Mouse (Mus musculus) thymus, postnatal 4 days (tissue): ENCODE measurements around the gene Ptcra.

Source experiments
- DNase-seq: peaks from one replicate; pipeline ENCODE4 v3.0.0; 2021

The Ptcra gene

DNA sequence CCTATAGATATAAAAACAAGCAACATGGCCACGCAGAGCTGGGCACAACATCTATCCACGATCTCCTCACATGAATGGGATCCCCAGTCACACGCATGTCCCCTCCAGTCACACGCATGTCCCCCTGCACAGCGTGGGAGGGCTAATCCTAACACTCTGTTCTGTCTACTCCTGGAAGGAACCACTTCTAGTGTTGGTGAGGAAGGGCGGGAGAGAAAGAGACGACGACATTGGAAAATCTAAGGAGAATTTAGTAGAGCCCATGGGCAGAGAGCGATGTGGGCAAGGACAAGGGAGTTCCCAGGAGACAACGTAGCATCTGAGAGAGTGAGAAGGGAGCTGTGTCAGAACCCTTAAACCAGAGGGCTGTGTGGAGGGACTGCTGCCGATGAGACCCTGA lies 7.0 kb upstream of the Ptcra start:
- DNase-seq = no peak

DNA sequence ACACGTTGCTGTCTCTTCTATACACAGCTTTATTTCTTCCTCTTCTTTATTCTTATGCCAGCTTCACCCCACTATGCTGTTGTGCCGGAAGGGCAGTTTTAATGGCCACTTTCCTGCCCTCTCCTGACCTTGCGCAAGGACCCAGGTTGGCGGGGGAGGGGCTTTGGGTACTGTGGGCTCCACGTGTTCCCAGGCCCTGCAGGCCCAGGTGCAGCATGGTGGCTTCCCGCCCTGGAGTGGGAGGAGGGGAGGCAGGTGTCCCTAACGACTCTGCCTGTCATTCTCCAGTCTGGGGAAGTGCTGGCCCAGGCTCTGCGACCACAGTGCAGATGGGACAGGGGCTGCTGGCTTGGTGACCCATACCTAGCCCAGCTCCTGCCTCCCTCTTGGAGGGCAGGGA lies 4.4 kb upstream of the Ptcra start:
- DNase-seq = peak; percentile 82

DNA sequence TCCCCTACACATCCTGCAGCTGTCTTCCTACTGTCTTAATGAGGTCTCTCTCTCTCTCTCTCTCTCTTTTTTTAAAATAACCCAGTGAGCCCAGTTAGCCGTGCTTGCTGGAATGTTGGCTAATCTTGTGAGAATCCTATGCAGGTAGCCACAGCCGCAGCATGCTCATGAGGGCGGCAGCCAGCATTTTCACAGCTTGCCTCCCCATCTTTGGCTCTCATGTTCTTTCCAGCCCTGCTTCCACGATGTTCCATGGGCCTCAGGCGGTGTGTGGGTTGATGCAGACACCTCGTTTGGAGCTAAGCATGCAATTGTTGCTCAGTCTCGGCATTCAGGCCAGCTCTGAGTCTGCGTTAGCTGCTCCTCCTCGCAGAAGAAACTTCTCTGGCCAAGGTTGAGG lies 1.4 kb upstream of the Ptcra start:
- peak; percentile 28 for DNase-seq

DNA sequence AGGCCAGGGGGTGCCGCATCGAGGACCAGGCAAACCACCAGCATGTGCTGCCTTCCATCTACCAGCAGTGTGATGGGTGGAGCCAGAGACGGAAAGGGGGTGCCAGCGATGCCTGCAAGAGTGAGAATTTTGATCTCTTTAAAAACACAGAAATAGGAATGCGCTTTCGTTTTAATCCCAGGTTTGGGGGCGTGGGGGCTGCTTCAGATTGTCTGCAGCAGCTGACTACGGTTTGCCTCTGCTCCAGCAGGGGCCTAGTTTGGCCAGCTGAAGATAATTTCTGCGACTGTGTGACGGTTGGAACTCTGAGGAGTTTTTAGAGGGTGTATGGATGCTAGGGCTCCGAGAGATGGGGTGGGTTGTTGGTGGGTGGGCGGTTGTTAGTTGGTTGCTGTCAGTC lies 4.8 kb downstream of the Ptcra start:
- DNase-seq = no peak

DNA sequence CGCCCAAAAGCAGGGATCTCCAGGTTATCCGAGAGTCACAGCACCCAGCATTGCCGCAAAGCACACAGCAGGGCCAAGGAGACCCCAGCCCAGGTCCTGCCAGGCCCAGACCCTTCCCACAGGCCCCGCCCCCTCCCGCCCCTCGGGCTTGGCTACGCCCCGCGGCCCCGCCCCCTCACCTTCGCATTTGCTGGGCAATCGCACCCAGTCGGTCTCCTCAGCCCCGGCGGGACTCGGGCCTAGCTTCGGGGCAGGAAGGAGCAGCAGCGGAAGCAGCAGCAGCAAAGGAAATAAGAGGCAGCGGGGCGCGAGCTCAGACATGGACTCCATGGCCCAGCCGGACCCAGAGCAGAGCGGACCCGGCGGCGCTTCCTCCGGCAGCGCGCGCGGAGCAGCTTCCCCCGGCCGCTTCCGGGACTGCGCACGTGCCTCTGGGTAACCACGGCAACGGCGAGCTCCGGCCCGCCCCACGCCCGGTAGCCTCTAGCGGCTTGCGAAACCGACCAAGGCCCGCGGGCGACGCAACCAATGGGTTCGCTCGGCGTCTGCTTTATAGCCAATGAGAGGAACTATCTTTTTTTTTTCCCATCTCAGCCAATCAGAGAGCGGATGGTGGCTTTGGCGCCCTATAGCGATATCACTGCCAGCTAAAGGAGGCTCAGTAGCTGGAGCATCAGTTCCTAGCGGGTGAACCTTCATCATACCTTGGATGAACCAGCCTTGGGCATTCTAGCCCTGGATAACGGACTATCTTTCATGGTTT lies 11.5 kb downstream of the Ptcra start, which contains the start of gene Cnpy3:
Cnpy3 (minus strand) TSS at position 421 of the 763 bp plus-strand sequence.
- peak; percentile 97 for DNase-seq

DNA sequence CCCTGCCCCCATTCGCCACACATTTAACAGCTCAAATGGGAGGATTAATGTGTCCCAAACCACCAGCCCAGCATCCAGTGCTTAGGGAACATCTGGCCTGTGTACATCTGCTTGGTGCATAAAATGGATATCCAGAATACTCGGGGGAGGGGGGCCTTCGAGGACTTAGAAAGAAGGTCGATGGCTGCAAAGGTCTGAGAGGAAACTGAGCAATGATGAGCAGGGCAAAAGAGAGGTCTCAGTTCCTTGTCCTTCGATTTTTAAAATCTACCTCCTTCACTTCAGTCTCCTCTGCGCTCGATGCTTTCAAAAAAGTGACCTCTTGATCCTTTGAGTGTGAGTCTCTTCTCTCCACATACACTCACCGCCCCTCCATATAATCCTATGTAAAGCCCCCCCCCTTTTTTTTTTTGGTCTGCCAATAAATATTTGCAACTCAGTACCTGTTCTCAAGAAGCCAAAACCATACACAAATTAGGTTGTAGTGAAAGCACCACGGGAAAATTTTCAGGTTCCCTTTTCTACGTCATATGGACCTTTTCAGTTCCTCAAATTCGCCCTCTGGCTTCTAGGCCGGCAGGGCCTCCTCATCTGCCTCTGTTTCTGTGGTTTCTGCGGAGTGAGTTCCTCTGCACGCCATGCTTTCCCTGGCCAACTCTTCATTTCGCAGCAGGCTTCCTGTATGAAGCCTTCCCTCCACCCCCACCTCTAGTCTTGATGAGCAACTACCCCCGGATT lies 12.3 kb downstream of the Ptcra start:
- no peak for DNase-seq

DNA sequence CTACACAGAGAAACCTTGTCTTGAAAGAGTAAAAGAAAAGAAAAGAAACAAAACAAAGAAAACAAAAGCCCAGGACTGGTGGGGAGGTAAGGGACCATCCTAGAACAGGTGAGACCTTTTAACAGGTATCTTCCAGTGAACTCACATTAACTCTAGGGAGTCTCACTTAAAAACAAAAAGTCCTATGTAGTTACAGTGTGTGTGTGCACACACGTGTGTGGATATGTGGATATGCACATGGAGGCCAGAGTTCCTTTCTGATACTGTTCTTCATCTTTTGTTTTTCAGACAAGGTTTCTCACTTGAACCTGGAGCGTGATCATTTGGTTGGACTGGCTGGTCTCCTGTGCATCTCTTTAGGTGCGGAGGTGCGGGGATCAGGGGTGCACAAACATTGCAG lies 12.9 kb downstream of the Ptcra start:
- DNase-seq = no peak

DNA sequence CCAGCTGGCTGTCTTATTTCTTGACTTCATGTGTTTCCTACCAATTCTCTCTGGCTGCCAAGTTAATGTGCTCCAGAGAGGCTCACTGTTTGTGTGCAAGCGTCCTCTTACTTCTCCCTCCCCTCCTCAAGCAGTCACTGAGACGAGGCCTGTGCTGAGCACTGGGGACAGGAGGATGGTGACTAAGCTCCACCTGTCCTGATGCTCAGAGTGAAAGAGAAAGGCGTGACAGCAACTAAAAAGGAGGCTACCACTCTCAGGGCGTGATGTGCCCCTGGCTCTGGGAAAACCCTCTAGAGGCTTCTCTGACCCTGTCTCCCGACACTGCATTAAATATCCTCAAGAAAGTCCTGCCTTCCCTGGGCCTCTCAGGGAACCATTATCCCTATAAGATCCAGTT lies 14.2 kb downstream of the Ptcra start:
- no peak for DNase-seq

DNA sequence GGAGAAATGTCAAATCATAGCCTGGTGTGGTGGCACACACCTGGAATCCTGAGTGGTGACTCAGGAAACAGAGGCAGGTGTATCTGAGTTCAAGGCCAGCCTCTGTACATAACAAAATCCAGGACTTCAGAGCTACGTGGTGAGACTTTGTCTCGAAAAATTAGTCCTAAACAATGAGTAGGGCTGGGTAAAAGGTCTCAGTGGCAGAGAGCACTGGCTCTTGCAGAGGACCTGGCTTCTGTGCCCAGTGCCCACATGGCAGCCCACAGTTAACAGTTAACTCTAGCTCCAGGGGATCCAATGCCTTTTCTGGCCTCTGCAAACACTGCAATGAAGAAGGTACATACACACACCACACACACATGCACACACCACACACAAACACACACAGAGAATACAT lies 15.7 kb downstream of the Ptcra start:
- no peak for DNase-seq

DNA sequence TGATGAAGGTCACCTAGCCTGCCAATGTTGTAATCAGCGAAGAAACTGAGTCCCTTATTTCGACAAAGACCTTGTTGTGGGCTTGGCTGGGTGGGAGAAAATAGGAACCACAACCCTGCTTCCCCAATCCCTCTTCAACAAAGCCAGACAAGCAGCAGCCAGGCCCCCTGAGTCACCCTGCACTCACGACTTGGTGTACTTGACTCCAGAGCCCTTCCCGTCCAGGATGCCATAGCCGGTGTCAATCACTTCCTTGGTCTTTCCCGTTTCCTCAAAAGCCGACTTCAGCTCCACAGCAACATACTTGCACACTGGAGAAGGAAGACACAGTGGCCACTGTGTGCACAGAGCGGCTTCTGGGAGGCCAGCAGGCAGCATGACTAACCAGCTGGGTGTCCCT lies 16.3 kb downstream of the Ptcra start:
- no peak for DNase-seq

DNA sequence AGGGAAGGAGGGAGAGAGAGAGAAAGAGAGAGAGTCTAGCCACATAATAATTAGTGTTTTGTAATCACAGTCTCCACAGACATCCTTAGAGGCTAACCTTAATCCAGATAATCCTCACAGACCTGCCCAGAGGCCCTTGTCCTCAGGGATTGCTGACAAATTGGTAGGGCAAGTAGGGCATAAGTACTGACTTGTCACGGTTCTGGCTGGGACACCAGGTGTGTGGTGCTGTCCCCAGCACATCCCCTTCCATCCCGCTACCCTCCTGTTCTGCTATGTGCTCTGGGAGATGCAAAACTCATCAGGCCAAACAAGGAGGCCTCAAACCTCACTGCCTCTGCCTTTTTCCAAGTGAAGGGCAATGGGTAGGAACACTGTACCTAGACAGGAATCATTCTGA lies 18.0 kb downstream of the Ptcra start:
- no peak for DNase-seq

DNA sequence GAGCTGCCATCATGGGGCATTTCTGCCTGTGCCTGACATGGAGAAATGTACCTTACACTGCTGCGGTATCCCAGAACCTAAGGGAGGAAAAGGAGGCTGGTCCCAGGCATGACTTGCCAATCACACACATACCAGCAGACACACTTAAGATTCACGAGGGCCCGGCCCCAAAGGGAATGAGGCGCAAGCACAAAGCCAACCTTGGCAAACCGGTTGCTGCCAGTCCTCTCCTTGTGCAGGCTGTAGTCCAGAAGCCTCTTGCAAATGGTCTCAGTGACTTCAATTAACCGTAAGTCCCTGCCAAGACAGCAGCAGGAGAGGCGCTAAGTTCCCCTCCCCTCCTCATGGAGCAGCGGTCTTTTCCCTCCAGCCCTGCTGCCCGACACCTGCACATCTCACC lies 20.5 kb downstream of the Ptcra start:
- DNase-seq = no peak

DNA sequence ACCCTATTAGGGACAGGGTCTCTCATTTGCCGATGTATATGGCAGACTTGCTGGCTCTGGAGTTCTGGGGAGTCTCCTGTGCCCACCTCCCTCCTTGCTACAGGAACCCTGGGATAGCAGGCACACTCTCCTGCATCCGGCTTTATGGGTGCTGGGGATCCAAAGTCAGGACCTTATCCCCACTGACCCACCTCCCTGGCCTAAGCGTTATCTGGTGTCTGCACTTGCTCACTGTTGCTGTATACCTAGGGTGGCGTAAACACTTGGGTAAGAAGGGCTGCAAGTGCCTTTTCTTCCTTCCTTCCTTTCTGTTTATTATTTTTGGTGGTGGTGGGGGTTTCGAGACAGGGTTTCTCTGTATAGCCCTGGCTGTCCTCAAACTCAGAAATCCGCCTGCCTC lies 22.2 kb downstream of the Ptcra start:
- DNase-seq = no peak

DNA sequence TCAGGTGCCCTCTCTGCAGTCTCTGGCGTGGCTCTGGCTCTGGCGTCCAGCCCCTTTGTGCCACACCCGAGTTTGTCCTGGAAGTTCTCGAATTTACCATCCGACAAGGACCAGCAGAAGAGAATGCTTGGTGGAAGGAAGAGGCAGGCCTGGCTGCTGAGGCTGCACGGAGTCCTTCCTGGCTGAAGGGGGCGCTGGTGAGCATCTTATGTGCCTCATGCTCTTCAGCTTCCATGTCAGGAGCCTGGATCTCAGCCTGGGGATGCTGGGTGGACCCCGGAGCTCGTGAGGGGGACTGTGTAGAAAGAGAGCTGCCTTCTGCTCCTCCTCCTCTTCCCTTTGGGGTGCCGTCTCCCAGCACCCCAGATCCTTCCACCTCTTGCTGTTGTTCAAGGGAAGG lies 27.4 kb downstream of the Ptcra start:
- peak; percentile 81 for DNase-seq

DNA sequence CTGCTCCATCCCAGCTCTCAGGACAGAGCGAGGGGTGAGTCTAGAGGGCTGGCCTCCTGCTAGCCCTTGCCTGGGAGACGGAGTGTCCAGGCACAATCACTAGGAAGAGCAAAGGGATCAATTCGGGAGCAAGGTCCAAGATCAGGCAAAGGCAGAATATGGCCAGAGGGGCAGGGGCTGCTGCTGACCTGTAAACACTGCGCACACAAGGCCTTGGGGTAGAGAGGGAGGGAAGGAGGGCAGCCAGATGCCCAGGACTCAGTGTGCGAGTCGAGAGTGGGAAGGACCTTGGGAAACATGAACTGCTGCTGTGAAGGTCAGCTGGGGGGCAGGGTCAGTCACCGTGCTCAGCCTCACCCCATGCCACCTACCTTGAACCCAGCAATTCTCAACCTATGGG lies 28.2 kb downstream of the Ptcra start:
- DNase-seq = no peak

DNA sequence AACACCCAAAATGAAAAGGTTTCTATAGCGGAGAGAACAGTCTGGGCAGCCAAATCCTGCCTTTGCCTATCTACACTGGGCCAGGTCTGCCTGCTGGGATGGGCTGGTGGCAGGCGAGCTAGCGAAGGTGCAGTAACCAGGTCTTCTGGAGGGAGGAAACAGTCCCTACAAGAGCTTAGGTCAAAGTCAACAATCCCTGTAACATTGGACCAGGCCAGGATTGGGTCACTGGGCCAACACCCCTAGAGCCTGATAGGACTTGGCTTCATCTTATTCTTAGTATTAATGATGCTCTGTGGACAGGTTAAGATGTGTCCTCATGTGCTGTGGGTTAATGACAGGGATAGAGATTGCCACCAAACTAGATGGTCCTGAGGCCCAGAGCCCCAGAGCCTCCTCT lies 29.5 kb downstream of the Ptcra start:
- DNase-seq = no peak

DNA sequence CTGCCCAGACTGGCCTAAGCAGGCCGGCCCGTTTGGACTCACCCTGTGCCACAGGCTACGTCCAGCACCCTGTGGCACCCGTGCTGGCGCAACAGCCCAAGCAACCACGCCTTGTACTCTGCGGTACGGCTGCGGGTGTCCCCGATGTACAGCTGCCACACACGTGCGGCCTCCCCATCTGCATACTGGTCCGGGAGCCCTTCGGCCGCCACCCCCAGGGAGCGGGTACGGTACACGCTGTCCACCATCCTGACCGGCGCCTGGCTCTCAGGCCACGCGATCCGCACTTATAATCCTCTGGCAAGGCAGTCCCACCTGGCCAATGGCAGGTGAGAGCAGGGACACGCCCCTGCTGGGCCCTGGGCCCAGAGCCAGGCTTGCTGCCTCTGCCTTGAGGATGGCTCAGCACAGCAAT lies 34.6 kb downstream of the Ptcra start, which contains the start of gene Gnmt:
Gnmt (minus strand) TSS at position 265 of the 415 bp plus-strand sequence.
- no peak for DNase-seq

DNA sequence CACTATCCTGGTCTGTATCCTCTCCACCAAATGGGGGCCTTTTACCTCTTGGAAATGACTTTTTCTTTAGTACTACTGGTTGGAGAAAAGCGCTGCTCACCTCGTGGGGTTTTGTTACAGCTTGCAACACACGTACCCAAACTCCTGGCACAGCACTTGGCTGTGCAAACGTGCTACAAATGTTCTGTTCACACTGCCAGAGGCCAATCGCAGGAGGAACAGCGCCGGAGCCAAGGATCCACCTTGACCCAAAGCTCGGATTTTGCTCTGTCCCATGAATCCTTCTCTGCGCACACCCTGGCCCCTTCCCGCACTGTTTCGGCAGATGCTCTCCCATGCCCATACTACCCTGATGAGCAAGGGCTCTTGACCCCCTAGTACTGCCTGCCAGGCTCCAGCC lies 35.0 kb downstream of the Ptcra start:
- DNase-seq = no peak

DNA sequence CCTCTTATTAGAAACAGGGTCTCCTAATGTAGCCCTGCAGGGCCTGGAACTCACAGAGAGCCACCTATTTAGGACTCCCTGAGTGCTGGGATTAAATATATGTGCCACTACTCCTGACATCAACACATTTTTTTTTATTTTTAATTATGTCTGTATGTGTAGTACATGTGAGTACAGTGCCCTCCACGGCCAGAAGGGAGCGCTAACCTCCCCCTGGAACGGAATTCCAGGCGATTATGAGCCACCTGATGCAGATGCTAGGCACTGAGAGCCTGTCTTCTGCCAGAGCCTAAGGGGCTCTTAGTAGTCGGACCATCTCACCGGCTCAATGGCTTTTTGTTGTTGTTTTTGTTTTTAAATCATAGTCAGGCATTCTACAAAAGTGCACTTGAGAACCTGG lies 35.5 kb downstream of the Ptcra start:
- DNase-seq = peak; percentile 68

DNA sequence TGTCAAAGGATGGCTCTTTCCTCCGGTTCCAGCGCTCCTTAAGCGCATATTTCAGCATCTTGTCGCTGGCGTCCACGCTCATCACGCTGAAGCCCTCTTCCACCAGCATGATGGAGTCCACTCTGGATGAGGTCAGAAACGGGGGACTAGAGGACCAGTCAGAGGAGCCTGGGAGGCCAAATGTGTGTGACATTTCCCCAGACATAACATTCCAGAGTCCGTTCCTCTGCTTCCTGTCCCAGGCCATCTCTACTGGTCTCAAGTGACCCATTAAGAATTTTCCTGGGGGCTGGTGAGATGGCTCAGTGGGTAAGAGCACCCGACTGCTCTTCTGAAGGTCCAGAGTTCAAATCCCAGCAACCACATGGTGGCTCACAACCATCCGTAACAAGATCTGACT lies 36.2 kb downstream of the Ptcra start:
- DNase-seq = no peak

DNA sequence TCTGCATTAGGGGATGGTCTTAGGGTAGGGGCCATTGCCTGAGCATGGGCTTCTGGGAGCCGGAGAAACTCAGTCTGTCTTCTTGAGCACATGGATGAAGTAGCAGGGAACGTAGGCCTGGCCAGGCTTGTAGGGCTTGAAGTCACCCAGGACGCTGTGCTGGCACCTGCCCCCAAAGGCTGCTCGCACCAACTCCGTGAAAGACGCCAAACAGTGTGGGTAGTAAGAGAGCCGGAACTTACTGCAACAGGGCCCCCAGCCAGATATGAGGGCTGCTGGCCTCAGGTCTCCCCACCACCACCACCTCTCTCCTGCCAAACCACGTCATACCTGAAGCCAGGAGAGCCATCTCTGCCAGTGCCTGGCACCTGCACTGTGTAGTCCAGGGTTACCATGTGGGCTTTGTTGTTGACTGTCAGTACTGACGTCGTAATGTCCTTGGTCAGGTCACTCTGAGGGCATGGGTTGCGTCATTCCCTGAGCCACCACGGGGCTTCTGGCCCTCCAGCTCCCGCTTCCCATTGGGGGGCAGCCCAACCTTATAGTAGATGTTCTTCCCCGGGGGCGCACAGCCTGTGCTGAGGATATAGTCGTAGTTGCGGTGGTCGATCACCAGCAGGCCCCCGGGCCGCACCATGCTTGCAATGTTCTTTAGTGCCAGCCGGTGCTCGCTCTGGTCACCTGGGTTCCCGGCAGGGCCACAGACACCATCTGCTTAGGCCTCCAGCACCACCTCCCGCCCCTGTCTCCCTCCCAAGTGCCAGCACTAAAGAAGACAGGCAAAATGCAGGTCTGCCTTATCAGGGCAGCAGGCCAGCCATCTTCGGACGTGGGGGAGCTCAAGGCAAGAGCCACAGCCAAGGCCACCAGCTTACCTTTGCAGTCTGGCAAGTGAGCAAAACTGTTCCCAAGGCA lies 37.5 kb downstream of the Ptcra start:
- no peak for DNase-seq

DNA sequence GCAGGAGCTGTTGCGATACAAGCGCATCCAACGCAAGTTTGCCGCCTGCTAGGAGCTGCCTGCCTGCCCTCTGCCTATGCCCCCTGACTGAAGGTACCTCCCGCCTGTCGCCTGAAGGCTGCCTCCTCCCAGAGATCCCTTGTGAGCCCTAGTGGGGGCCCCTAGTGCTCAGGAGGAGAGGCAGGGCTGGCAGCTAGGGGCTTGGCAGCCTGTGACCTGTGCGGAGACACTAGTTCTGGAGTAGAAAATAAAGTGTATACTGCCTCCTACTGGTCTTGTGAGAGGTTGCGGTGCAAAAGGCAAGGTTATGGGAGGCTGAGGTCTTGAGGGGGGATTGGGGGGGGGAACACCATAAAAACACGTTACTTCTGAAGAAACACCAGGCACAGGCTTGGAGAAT lies 38.2 kb downstream of the Ptcra start:
- DNase-seq = peak; percentile 71

DNA sequence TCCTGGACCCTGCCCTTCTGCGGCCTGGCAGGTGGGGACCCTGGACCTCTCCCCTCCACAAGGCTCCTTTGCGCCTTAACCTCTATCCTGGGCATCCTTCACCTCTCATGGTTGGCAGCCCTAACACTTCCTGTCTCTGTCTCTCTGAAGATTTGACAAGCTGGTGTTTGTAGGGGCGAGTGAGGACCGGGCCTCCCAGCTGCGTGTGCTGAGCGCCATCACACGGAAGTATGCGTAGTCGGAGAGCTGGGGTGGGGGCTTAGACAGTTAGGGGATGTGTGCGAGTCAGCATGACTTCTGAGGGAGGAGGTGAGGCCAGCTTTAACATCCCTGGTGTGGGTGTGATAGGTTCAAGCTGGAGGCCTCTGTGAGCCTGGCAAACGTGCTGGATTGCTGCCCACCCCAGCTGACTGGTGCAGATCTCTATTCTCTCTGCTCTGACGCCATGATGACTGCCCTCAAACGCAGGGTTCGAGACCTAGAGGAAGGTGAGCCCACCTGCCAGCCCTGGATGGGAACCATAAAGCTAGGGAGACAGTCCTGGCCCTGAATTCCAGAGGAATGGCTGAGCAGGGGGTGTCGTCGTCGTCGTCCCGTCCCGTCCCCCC lies 38.9 kb downstream of the Ptcra start:
- DNase-seq = peak; percentile 54
